Mouse (Mus musculus): ENCODE measurements around the gene Chtf18.

- no peak for TF ChIP-seq POLR2A (IDR thresholded peaks at IDR 0.05; ENCODE audit: extremely low read depth, insufficient read depth, low read length)
- TF ChIP-seq CTCF (IDR thresholded peaks at IDR 0.05; ENCODE audit: low read depth, low read length), result peak; percentile 56
These were observed 28.8 kb downstream of the Chtf18 start for GRCm38 (mm10) chr17:25698446-25698845.

All from liver, adult 2 months (tissue).